Mouse (Mus musculus): Measurements from ENCODE around the gene Ccar1.

- TF ChIP-seq POLR2A (IDR thresholded peaks at IDR 0.05; ENCODE audit: extremely low read depth, insufficient read depth, low read length) (no peak), CTCF (IDR thresholded peaks at IDR 0.05; ENCODE audit: extremely low read depth, insufficient read depth, low read length) (no peak)
These were observed 69.4 kb downstream of the Ccar1 start for GRCm38 (mm10) chr10:62722701-62723100.

All from cortical plate, adult 2 months (tissue).